Mouse (Mus musculus): ENCODE measurements around the gene Rps10.

- TF ChIP-seq CTCF (IDR thresholded peaks at IDR 0.05; ENCODE audit: borderline replicate concordance, extremely low read depth, insufficient read depth, insufficient read length) (no peak; the same call in 1 of the 2 replicates), POLR2A (IDR thresholded peaks at IDR 0.05; ENCODE audit: borderline replicate concordance, extremely low read depth, insufficient read depth, insufficient read length, poor library complexity, severe bottlenecking) (no peak)
Observed at GRCm38 (mm10) chr17:27675453-27675852, 39.0 kb upstream of the Rps10 start.
